Mouse (Mus musculus) ES-CJ7 (cell line): Measurements from ENCODE around the gene E4f1.

ENCODE experiments used
- DNase-seq: peaks from one replicate; pipeline ENCODE4 v3.0.0; 2011; ENCODE audit warnings: low read depth, low spot score

The E4f1 gene

DNA sequence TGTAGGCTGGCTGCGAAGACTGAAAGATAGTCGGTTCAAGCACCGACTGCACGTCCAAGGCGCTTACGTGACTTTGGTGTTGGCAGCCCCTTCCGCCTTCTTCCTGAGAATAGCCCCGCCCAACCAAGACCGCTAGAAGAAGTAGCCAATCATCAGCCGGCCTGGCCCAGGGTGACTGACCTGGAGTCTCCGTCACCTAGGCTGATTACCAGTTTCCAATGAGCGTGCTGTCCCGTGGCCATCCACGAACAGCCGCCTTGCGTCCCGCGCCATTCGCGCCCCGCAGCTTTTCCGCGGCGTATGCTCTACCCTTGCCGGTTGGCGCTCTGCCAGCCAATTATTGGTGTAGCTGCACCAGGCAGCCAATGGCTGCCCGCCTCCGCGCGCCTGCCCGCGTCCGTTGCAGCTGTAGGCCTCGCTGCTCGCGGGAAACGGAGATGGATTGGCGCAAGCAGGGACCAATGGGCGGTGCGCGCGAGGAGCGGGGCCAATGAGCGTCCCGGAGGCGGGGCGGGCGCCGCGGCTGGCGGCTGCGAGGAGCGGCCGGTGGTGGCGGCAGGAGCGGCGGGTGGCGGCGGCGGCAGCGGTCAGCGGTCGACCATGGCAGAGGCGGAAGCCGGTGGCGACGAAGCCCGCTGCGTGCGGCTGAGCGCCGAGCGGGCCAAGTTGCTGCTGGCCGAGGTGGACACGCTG, at the start of gene E4f1, which contains the start of gene Pgp:
TSS of gene E4f1 (minus strand) at position 404 of the 693 bp plus-strand sequence.
TSS of gene Pgp (plus strand) at position 483 of the 693 bp plus-strand sequence.
- peak; percentile 97 for DNase-seq

DNA sequence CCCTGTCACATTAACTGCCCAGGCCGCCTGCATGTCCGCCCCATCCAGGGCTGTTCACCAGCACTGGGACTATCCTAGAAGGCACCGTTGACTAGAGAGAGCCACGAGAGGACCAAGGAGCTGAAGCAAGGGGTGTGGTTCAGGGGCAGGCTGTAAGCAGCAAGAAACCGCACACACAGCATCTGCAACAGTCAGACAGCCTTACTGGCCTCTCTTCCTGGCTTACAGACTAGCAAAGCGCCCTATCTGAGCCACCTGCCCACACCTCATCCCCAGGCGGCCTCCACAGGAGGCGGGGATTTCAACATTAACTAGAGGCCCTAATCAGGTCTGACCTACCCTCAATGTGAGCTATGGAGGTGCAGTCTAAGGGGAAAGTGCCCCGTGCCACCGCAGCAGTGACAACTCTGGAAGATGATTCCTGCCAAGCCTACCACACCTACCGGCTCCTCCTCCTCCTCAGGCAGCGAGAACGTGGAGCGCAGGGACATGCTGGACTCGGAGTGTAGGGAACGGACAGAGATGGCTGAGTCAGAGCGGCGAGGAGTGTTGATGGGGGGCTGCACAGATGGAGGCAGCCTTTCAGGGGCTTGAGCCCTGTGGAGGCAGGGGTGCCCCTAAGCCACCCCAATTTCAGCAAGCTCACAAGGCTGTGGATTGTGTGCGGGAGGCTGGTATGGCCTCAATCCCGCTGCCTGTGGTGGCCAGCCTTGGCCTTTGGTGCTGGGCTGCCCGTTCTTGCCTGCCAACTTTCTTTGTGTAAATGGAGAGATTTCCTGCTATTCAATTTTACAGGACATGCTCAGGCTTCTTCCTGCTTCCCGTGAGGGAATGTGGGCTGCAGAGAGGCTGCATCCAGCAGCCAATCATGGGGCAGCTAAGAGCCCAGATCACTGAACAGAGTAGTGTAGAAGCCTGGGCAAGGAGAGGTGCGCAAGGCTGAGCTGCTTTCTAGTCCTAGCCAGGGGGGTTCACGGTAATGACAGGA, 44.5 kb upstream of the E4f1 start:
- DNase-seq: no peak

DNA sequence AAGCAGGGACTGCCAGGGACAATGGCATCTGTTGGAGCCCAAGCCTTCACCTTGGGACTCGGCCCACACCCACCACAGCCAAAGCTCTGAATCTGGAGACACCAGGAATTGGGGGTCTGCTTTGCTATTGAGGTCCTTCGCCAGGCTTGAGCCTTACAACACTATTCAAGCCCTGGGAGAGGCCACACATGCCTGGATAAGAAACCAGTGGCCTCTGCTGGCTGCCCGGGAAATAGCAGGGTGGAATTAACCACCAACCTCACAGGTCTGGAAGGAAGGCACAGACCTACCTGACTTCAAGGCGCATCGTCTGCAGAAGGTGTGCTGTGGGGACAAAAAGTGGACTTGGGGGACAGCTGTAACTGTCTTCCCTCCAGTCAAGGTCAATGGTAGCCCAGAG, 43.5 kb upstream of the E4f1 start:
- peak; percentile 58 for DNase-seq

DNA sequence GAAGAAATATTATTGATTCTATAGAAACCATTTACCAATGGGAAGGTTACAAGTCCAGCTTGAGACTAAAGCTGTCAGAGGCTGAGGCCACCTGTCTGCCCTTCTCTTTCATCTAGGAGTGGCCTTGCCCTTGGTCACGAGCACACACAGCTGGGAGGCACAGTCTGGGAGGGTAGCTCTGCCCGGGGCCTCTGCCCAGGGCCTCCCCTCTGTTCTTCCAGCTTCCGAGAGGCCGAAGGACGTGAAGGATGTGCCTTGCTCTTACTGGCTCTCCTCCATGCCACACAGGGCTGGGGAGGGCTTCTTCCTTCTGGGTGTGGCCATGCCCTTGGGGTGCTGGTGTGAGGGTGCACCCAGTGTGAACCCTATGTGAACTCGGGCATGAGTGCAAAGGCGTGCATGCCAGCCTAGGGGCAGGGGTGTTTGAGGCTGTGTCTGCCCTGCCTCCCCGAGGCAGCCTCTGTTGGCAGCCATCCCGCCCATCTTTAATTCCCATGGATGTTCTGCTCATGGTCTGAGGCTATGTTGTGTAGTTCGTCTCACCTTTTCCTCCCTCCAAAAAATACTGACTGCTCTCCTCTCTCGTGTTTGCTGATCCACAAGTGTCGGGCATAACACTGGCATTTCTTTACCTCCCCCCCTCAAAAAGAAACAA, 37.8 kb upstream of the E4f1 start:
- no peak for DNase-seq

DNA sequence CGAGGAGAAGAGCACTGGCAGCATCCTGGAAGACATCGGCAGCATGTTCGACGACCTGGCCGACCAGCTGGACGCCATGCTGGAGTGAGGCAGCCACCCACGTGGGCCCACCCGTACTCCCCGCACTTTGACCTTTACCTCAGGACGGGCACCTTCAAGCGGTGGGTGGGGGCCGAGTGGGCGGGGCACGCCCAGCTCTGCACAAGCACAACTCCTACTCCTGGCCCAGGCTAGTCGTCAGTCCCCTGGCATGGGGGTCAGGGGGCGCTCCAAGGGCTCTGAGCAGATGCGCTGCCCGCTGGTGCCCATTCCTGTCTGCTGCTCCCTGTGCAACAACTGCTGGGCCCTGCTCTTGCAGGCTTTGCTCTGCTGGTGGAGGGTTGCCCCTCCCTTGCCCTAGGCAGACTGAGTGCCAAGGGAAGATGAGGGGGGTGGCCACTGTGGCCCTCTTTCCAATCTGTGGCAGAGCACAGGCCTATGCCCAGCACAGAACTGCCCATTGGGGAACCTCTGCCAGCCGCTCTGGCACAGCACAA, 37.1 kb upstream of the E4f1 start:
- DNase-seq: peak; percentile 50

DNA sequence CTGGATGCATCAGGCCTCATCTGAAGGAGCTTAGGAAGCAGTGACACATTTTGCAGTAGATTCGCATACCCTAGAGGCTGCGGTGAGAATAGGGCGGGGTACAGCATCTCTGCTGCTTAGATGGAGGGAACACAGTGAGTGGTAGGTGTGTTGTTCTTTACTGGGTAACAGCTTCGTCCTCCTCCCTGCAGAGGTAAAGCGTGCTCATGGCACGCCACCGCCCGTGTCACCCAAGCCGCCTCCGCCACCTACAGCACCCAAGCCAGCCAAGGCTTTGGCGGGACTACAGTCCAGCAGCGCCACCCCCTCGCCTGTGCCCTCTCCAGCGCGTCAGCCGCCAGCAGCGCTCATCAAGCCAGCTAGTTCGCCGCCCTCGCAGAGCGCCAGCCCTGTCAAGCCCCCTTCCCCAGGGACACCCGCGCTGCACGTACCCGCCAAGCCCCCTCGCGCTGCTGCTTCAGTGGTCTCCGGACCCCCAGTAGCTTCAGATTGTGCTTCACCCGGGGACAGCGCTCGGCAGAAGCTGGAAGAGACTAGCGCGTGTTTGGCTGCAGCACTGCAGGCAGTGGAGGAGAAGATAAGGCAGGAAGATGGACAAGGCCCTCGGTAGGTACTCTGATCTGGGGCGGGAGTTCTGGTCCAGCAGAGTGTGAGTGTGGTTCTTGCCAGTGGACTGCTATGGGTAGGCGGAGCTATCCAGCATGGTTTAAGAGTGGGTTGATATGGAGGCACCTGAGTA, 36.4 kb upstream of the E4f1 start:
- DNase-seq: peak; percentile 43

DNA sequence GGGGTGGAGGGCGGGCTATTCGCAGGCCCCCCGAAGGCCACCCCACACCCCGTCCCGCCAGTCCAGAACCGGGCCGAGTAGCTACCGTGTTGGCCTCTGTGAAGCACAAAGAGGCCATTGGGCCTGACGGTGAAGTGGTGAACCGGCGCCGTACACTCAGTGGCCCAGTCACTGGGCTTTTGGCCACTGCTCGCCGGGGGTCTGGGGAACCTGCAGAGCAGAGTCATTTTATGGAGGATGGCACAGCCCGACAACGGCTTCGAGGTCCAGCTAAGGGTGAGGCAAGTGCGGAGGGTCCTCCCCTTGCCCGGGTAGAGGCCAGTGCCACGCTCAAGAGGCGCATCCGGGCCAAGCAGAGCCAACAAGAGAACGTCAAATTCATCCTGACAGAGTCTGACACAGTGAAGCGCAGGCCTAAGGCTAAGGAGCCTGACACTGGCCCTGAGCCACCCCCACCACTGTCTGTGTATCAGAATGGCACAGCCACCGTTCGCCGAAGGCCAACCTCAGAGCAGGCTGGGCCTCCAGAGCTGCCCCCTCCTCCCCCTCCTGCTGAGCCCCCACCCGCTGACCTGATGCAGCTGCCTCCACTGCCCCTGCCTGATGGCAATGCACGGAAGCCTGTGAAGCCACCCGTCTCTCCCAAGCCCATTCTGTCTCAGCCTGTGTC, 35.3 kb upstream of the E4f1 start:
- no peak for DNase-seq

DNA sequence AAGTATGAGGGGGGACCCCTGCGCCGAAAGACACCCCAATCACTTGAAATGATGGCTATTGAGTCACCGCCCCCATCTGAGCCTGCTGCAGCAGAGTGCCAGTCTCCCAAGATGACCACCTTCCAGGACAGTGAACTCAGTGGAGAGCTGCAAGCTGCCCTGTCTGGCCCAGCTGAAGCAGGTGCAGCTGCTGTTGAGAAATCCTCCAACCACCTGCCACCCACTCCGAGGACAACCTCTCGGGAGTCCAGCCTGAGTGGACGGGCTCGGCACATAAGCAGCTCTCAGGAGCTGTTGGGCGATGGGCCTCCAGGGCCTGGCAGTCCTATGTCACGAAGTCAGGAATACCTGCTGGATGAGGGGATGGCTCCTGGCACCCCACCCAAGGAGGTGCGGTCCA, 34.0 kb upstream of the E4f1 start:
- no peak for DNase-seq

DNA sequence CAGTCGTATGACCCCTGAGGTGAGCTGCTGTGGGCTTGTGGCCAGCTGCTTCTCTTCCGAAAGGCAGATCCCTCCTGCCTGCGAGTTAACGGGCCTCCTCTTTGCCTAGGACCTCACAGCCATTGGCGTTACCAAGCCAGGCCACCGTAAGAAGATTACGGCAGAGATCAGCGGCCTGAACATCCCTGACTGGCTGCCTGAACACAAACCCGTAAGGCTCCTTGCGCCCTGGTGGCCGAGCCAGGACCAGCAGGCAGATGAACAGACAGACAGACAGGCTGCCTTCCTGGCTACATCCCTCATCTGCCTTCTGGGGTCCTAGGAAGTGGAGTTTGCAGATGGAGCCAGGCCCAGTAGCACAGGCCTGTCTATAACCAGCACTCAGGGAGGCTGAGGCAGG, 32.1 kb upstream of the E4f1 start:
- DNase-seq: peak; percentile 59

DNA sequence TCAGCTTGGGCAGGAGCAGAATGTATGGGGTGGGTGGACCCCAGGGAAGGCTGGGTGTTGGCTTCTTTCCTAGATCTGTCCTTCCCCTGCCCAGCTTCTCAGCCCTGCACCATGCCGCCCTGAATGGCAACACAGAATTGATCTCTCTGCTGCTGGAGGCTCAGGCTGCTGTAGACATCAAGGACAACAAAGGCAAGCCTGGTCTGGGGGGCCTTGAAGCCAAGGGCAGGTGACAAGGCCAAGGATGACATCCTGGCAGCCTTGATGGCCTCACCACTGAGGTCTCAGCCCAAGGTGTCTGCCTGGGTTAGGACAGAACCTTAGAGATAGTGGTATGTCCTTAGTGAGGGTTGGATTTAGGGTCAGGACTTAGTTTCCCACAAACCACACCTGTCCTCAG, 25.9 kb upstream of the E4f1 start:
- DNase-seq: no peak

DNA sequence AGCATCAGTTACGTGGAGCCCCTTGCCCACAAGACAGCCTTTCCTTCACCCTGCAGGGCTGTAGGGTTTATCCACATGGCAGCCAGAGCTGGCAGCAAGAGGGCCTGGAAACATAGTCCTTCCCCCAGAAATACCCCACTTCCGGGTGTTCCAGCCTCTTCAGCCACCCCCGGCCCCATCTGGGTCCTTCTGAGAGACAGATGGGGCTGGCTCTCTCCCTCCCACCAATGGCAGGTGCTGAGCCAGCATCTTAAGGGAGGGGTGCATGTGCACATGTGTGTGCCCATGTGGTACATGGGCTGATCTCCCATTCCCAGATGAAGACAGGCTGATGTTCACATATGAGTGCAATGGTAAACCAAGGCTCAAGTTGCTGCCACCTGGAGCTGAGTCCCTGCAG, 25.3 kb upstream of the E4f1 start:
- no peak for DNase-seq

DNA sequence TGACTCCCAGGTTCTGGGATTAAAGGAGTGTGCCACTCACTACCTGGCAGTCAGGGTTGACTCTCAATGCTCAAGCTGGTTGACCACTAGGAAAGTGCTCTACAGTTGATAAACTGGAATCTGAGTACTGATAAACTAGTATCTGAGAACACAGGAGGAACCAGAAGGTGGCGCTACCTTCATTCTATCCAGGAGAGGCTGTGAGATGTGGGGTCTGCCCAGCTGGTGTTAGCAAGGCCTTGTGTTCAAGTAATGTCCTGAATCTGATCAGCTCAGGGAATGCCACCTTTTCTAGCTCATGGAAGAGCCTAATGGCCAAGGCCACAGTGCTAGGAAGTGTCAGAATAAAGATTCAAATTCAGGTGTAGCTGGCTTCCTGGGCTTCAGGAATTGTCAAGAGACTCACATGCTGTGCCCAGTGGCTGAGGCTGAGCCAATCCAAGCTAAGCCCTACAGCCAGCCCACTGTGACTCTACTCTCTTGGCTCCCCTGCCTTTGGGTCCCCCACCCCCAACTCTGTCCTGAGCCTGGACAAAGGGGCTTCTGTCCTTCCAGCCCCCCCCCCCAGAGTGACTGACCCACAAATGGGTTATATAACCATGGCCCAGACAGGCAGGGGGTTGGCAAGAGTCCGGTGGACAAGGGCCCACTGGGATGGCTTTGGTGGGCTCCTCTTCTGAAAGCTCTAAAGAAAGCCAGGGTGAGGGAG, 24.7 kb upstream of the E4f1 start:
- DNase-seq: peak; percentile 76

DNA sequence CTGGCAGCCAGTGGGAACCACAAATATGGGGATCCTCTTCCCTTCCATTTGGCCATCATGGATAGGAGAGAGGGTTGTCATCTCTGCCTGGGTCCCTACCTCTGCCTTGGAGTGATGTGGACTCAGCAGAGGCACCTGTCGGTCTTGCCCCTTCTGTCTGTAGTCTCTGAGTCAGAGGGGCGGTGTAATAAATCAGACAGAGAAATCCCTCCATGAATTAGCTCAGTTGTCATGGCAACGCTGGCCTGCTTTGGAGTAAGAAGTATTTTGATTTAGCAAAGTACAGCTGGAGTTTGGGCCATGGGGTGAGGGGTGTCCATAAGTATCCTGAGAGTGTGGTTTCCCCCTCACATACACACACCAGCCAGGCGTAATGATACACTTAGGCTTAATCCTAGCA, 20.3 kb upstream of the E4f1 start:
- DNase-seq: no peak

DNA sequence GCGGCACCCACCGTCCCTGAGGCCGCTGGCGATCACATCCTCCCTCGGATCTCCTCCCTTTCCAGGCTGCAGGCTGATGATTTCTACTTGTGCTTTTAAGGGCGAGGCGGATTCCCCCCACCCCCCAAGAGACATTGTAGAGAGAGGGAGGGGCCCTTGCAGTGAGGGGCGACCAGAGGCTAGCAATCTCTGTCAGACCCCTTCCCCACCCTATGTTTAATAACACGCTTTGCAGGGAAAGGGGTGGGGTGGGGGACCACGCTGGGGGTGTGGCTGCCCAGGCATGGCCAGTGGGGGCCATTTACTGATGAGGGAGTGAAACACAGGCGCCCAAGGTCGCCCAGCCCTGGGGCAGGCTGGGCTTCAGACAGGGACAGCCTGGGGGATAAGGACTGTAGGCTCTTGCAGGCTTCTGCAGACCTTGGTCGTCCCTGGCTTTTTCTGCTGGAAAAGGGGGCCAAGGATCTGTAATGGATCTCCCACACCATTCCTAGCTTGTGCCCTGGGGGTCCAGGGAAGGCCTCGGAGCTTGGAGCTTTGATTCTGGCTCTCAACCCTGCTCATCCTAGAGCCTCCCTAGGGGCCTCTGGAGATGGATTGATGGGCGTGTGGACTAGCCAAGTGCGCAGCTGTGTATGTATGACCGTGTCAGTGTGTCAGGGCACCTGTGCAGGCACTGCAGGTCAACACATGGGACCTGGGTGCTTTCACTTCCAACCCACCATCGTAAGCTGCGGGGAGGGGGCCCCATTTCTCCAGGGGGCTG, 19.3 kb upstream of the E4f1 start:
- DNase-seq: no peak

DNA sequence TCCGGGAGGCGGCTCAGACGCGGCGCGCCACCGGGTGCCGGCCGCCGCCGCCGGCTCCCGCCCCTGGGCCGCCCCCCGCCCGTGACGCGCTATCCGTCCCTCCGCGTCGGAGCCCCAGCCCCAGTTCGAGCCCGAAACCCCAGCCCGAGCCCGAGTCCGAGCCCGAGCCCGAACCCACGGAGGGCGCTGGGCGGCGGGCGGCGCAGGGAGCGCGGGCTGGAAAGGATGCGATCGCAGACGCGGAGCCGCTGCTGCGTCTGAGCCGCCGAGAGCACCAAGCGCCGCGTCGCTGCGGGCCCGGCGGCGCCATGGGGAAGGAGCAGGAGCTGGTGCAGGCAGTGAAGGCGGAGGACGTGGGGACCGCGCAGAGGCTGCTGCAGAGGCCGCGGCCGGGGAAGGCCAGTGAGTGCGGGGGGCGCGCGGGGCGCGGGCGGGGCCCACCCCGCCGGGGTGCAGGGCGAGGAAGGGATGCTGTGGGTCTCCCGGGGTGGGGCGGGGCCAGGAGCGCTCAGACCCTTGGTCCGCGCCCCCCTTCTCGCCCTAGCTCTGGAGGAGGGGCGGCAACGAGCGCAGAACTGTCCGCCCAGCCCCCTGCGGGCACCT, 18.6 kb upstream of the E4f1 start:
- DNase-seq: no peak

DNA sequence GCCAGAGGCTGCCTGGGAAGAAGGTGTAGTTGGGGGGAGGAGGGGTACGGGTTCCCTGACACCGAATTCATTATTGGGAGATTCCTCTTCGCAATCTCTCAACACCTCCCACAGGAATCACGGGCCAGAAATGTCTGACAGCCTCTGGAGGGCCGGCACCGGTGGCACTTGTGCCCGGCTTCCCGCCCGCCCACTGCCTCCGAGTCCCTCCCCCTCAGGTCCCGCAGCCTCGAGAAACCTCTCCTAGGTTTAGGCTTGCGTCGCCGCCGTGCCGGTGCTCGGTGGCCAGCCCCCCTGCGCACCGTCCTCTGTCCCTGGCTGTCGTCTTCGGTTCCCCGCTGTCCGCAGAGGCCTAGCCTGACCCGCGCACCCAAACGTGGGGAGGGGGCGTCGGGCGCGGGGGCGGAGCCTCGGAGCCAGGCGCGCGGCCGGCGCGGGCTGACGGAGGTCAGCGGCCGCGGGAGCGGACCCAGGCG, 18.1 kb upstream of the E4f1 start, which contains the start of gene Caskin1:
TSS of gene Caskin1 (plus strand) at position 416 of the 476 bp plus-strand sequence.
- DNase-seq: no peak

DNA sequence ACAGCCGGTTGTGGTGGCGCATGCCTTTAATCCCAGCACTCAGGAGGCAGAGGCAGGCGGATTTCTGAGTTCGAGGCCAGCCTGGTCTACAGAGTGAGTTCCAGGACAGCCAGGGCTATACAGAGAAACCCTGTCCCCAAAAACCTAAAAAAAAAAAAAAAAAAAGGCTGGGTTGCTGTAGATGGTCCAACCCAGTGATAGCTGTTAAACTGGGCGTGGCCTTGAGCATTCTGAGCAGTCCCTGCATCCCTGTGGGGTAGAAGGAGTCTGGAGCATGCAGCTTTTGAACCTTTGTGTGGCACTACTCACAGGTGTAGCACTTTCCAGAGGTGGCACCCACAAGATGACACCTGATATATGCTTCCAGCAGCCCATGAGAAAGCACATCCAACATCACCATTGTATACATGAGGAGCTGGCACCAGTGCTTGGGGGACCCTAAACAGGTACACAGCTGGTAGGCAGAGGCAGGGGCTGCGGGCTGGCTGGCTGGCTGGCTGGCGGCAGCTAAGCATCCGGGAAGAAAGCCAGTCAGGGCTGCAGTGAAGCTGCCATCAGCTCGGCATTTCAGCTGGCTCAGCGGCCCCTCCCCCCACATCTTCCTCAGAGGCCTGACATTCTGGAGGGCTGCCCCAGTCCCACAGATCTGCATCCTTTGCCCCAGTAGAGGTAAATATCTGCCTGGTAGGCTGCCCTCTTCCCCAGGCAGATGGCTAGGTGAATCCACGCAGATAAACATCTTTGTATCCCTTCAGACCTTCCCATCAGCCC, 15.2 kb upstream of the E4f1 start:
- DNase-seq: peak; percentile 46

DNA sequence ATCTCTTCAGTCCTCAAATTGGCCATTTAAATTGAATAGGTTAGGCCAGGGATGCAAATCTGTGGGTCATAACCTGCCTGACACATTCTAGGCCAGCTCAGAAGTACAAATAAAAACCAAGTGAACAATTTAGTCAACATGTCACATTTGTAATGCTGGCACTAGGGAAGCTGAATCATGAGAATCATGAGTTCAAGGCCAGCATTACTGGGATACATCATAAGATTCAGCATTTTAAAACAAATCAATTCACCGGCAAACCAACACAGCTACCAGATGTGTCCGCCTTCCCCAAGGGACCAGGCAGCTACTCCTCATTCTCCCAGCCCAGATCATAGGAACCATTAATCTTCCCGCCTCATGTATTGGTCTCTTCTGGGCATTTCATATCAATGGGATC, 13.4 kb upstream of the E4f1 start:
- DNase-seq: no peak
